20 mouse cellular contexts compared by ENCODE assay signal in the genomic region with DNA sequence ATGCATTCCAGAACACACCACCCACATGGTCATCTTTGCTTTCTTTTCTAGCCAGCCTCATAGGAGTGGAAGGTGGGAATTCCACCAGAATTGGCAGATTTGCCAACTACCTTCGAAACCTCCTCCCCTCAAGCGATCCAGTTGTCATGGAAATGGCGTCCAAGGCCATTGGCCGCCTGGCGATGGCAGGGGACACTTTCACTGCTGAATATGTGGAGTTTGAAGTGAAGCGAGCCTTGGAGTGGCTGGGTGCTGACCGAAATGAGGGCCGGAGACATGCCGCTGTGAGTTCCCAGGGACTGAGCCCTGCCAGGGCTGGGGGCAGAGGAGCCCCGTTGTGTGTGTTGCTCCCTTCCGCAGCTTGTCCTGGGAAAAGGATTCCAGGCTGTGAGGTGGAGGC. TPM values are rescaled to one million over a fixed set of nuclear protein-coding genes. Genes with fewer than 3 reads are reported as not detected.
"Had no signal": no experiment of that assay in that cellular context is flagged by ENCODE, and none has a peak within 500 bp of the region (broad histone marks: within the 10 kb centered on the region; RNA-seq: fewer than 3 reads in every experiment).

No protein-coding gene starts in this region.

- H3K27me3 ChIP-seq: lung, embryonic 15.5 days; megakaryocyte, embryonic 14.5 days; midbrain, embryonic 13.5 days; midbrain, embryonic 15.5 days; neural tube, embryonic 12.5 days; stomach, embryonic 15.5 days had no signal

- H3K9ac ChIP-seq: lung, embryonic 15.5 days; midbrain, embryonic 13.5 days; midbrain, embryonic 15.5 days; neural tube, embryonic 12.5 days; stomach, embryonic 15.5 days had no signal

- H3K27ac ChIP-seq: lung, embryonic 15.5 days; macrophage; midbrain, embryonic 13.5 days; midbrain, embryonic 15.5 days; neural tube, embryonic 12.5 days; stomach, embryonic 15.5 days; stomach, postnatal 0 days had no signal

- H3K4me3 ChIP-seq: lung, embryonic 15.5 days; megakaryocyte, embryonic 14.5 days; midbrain, embryonic 13.5 days; midbrain, embryonic 15.5 days; neural tube, embryonic 12.5 days; stomach, embryonic 15.5 days had no signal

- H3K4me2 ChIP-seq: lung, embryonic 15.5 days; midbrain, embryonic 11.5 days; midbrain, embryonic 13.5 days; midbrain, embryonic 15.5 days; neural tube, embryonic 12.5 days; stomach, embryonic 15.5 days had no signal

- ATAC-seq: lung, postnatal 0 days; midbrain, embryonic 13.5 days; midbrain, embryonic 15.5 days had no signal

- H3K9me3 ChIP-seq: lung, embryonic 15.5 days; megakaryocyte, embryonic 14.5 days; midbrain, embryonic 13.5 days; midbrain, embryonic 15.5 days; neural tube, embryonic 12.5 days; stomach, embryonic 15.5 days had no signal

- DNase-seq: lung, adult 2 months; lung, postnatal 14 days; lung, postnatal 36 days; right cerebral cortex, postnatal 14 days; thymus, adult 2 months; thymus, postnatal 25 days; thymus, postnatal 4 days had no signal

RNA-seq across cellular contexts. Expression of gene Angptl7, which starts 46.6 kb away (rescaled TPM):
- total RNA-seq: megakaryocyte progenitor cell, adult 5-6 weeks; monocyte, adult 5-6 weeks; neutrophil, adult 5-6 weeks had no signal
